Mouse (Mus musculus) intestine, embryonic 15.5 days (tissue): ENCODE results near the gene Sbno2. TPM values are rescaled to one million over a fixed set of nuclear protein-coding genes. Genes with fewer than 3 reads are reported as not detected.

Experiments
- ATAC-seq: fragments of 200-750 bp; cut with Nextera tagmentation; 2 replicates; pipeline ENCODE4 v1.8.0; 2017; ENCODE audit warnings: moderate TSS enrichment, moderate library complexity
- H3K27ac ChIP-seq: fragments of 300-500 bp; sonication (generic); 2 replicates; pipeline ENCODE4 v1.5.1; 2015; ENCODE audit warnings: mild to moderate bottlenecking, inconsistent platforms
- H3K27me3 ChIP-seq: fragments of 300-500 bp; sonication (generic); replicated peaks from 2 replicates; pipeline ENCODE4 v1.6.1; 2015; ENCODE audit warnings: inconsistent platforms
- H3K36me3 ChIP-seq: fragments of 300-500 bp; sonication (generic); 2 replicates; pipeline ENCODE4 v1.6.1; 2015; ENCODE audit warnings: inconsistent platforms
- H3K4me1 ChIP-seq: fragments of 300-500 bp; sonication (generic); replicated peaks from 2 replicates; pipeline ENCODE4 v1.6.1; 2015; ENCODE audit warnings: inconsistent platforms
- H3K4me2 ChIP-seq: fragments of 300-500 bp; sonication (generic); replicated peaks from 2 replicates; pipeline ENCODE4 v1.6.1; 2015; ENCODE audit warnings: mild to moderate bottlenecking, inconsistent platforms
- H3K4me3 ChIP-seq: fragments of 300-500 bp; sonication (generic); replicated peaks from 2 replicates; pipeline ENCODE4 v1.5.1; 2015; ENCODE audit warnings: inconsistent platforms
- H3K9ac ChIP-seq: fragments of 300-500 bp; sonication (generic); 2 replicates; pipeline ENCODE4 v1.6.1; 2015; ENCODE audit warnings: inconsistent platforms
- H3K9me3 ChIP-seq: fragments of 300-500 bp; sonication (generic); 2 replicates; pipeline ENCODE4 v1.6.1; 2016; ENCODE audit warnings: inconsistent platforms
- WGBS: fragments of 180-500 bp; shearing (Covaris S2); methylation state at CpG from one replicate; pipeline ENCODE4 v1.1.7; 2015; 5-methylcytosine and 5-hydroxymethylcytosine counted together
- polyA plus RNA-seq: library from polyadenylated mRNA; unstranded; fragments of >200 nt; fragmentation: Nextera tagmentation; extraction: Ambion mirVana; gene quantifications from 2 replicates; pipeline ENCODE4 v1.2.1, GENCODE M21; 2015

Sbno2 gene
- polyA plus RNA-seq, 1 experiment from 2014 or later: 12.8 TPM

GRCm38 (mm10) chr10:80115944-80116335 is 10.6 kb upstream of the Sbno2 start:
- peak overlapping the region; percentile 83 for H3K27ac ChIP-seq
- H3K9ac ChIP-seq: peak overlapping the region; percentile 95
- peaks cover 16% of the 10 kb centered on the region for H3K36me3 ChIP-seq
- H3K4me3 ChIP-seq: peak overlapping the region; percentile 90
- H3K4me2 ChIP-seq: peak overlapping the region; percentile 93
- WGBS: under 1% methylated on average over 63 of the region's 63 CpGs
- no peaks in the 10 kb centered on the region for H3K9me3 ChIP-seq
- no peaks in the 10 kb centered on the region for H3K27me3 ChIP-seq
- ATAC-seq: no peak
- peaks cover 37% of the 10 kb centered on the region for H3K4me1 ChIP-seq

GRCm38 (mm10) chr10:80115290-80115943 is 10.0 kb upstream of the Sbno2 start, which contains the start of gene Stk11:
Gene Stk11 (plus strand): TSS chr10:80115803.
- WGBS: under 1% methylated on average over 70 of the region's 70 CpGs

GRCm38 (mm10) chr10:80114341-80115284 is 9.2 kb upstream of the Sbno2 start:
- peak; percentile 71 for ATAC-seq
- no peaks in the 10 kb centered on the region for H3K27me3 ChIP-seq
- peaks cover 32% of the 10 kb centered on the region for H3K4me1 ChIP-seq

More at GRCm38 (mm10) chr10:80115290-80115943, 10.0 kb upstream of the Sbno2 start, which contains the start of gene Stk11:
- peaks cover 37% of the 10 kb centered on the region for H3K4me1 ChIP-seq
- H3K27me3 ChIP-seq: no peaks in the 10 kb centered on the region
- peak; percentile 98 for ATAC-seq
- peak within 1 kb of the TSS; percentile 90 for H3K4me3 ChIP-seq
- H3K9ac ChIP-seq: peak within 1 kb of the TSS; percentile 95
- H3K4me2 ChIP-seq: peak within 1 kb of the TSS; percentile 93
- H3K9me3 ChIP-seq: no peaks in the 10 kb centered on the region
- peak within 1 kb of the TSS; percentile 85 for H3K27ac ChIP-seq
- H3K36me3 ChIP-seq: peaks cover 11% of the 10 kb centered on the region

GRCm38 (mm10) chr10:80107678-80108077 is 2.3 kb upstream of the Sbno2 start:
- Histone ChIP-seq H3K4me2 (no peak overlapping the region), H3K4me3 (no peak overlapping the region), H3K9me3 (no peaks in the 10 kb centered on the region), H3K9ac (no peak overlapping the region), H3K27ac (no peak overlapping the region), H3K36me3 (no peaks in the 10 kb centered on the region), H3K4me1 (peaks cover 10% of the 10 kb centered on the region; the same call in 1 of the 2 replicates), H3K27me3 (no peaks in the 10 kb centered on the region)
- 60% methylated on average over 6 of the region's 6 CpGs for WGBS
- no peak for ATAC-seq

More at GRCm38 (mm10) chr10:80114341-80115284, 9.2 kb upstream of the Sbno2 start:
- H3K27ac ChIP-seq: peak overlapping the region; percentile 85
- H3K9ac ChIP-seq: peak overlapping the region; percentile 57
- peak overlapping the region; percentile 90 for H3K4me3 ChIP-seq
- H3K9me3 ChIP-seq: no peaks in the 10 kb centered on the region
- WGBS: 2% methylated on average over 27 of the region's 27 CpGs
- H3K36me3 ChIP-seq: peaks cover 6% of the 10 kb centered on the region; the same call in 1 of the 2 replicates
- peak overlapping the region; percentile 63 for H3K4me2 ChIP-seq

- peak overlapping the region; percentile 66 for H3K27ac ChIP-seq
- peaks cover 20% of the 10 kb centered on the region for H3K4me1 ChIP-seq
- ATAC-seq: peak; percentile 66
- no peaks in the 10 kb centered on the region for H3K27me3 ChIP-seq
- H3K4me2 ChIP-seq: peak overlapping the region; percentile 39
- WGBS: 50% methylated on average over 5 of the region's 5 CpGs
- H3K36me3 ChIP-seq: no peaks in the 10 kb centered on the region
- no peak overlapping the region for H3K9ac ChIP-seq
- H3K9me3 ChIP-seq: no peaks in the 10 kb centered on the region
- H3K4me3 ChIP-seq: 0 out of 2 replicates have a peak overlapping the region, but pooled peaks have one; percentile 1
Observed at GRCm38 (mm10) chr10:80105926-80106325, 555 bp upstream of the Sbno2 start.

GRCm38 (mm10) chr10:80104181-80104580 is 1.2 kb downstream of the Sbno2 start:
- H3K36me3 ChIP-seq: no peaks in the 10 kb centered on the region
- WGBS: 80% methylated on average over 3 of the region's 3 CpGs
- no peak overlapping the region for H3K4me3 ChIP-seq
- no peaks in the 10 kb centered on the region for H3K27me3 ChIP-seq
- no peak overlapping the region for H3K27ac ChIP-seq
- H3K9ac ChIP-seq: no peak overlapping the region
- no peak for ATAC-seq
- no peak overlapping the region for H3K4me2 ChIP-seq
- H3K4me1 ChIP-seq: peaks cover 34% of the 10 kb centered on the region
- H3K9me3 ChIP-seq: no peaks in the 10 kb centered on the region

GRCm38 (mm10) chr10:80103032-80103431 is 2.3 kb downstream of the Sbno2 start:
- Histone ChIP-seq H3K9ac (no peak overlapping the region), H3K27me3 (no peaks in the 10 kb centered on the region), H3K36me3 (no peaks in the 10 kb centered on the region), H3K4me3 (no peak overlapping the region), H3K27ac (no peak overlapping the region), H3K4me2 (no peak overlapping the region), H3K4me1 (peaks cover 45% of the 10 kb centered on the region), H3K9me3 (no peaks in the 10 kb centered on the region)
- ATAC-seq: no peak
- WGBS: 84% methylated on average over 2 of the region's 2 CpGs

GRCm38 (mm10) chr10:80102216-80102915 is 3.0 kb downstream of the Sbno2 start:
- Histone ChIP-seq H3K9me3 (no peaks in the 10 kb centered on the region), H3K4me3 (peak overlapping the region; percentile 92), H3K27ac (peak overlapping the region; percentile 70), H3K4me2 (peak overlapping the region; percentile 89), H3K4me1 (peaks cover 52% of the 10 kb centered on the region), H3K27me3 (no peaks in the 10 kb centered on the region), H3K9ac (peak overlapping the region; percentile 94), H3K36me3 (no peaks in the 10 kb centered on the region)
- ATAC-seq: peak; percentile 86
- 0% methylated on average over 57 of the region's 59 CpGs for WGBS

GRCm38 (mm10) chr10:80100982-80101381 is 4.4 kb downstream of the Sbno2 start:
- Histone ChIP-seq H3K4me1 (peaks cover 56% of the 10 kb centered on the region), H3K4me2 (peak overlapping the region; percentile 89), H3K9ac (0 out of 2 replicates have a peak overlapping the region, but pooled peaks have one; percentile 20), H3K27me3 (no peaks in the 10 kb centered on the region), H3K36me3 (no peaks in the 10 kb centered on the region), H3K9me3 (no peaks in the 10 kb centered on the region), H3K27ac (no peak overlapping the region), H3K4me3 (peak overlapping the region; percentile 92)
- peak; percentile 24 for ATAC-seq
- 43% methylated on average over 11 of the region's 11 CpGs for WGBS

GRCm38 (mm10) chr10:80098630-80099029 is 6.7 kb downstream of the Sbno2 start:
- WGBS: 64% methylated on average over 5 of the region's 5 CpGs
- Histone ChIP-seq H3K4me2 (peak overlapping the region; percentile 24), H3K9me3 (no peaks in the 10 kb centered on the region), H3K36me3 (no peaks in the 10 kb centered on the region), H3K9ac (no peak overlapping the region), H3K4me1 (peaks cover 55% of the 10 kb centered on the region), H3K4me3 (no peak overlapping the region), H3K27me3 (no peaks in the 10 kb centered on the region), H3K27ac (0 out of 2 replicates have a peak overlapping the region, but pooled peaks have one; percentile 23)
- peak; percentile 54 for ATAC-seq

GRCm38 (mm10) chr10:80097275-80097674 is 8.1 kb downstream of the Sbno2 start:
- WGBS: 12% methylated on average over 7 of the region's 7 CpGs
- H3K27ac ChIP-seq: no peak overlapping the region
- no peak overlapping the region for H3K9ac ChIP-seq
- H3K36me3 ChIP-seq: no peaks in the 10 kb centered on the region
- H3K4me1 ChIP-seq: peaks cover 53% of the 10 kb centered on the region
- H3K4me2 ChIP-seq: peak overlapping the region; percentile 30
- H3K4me3 ChIP-seq: 0 out of 2 replicates have a peak overlapping the region, but pooled peaks have one; percentile 0
- no peaks in the 10 kb centered on the region for H3K27me3 ChIP-seq
- ATAC-seq: peak; percentile 39
- no peaks in the 10 kb centered on the region for H3K9me3 ChIP-seq
